Mouse (Mus musculus) forebrain, embryonic 16.5 days (tissue): Measurements from ENCODE around the gene Nr1d1. TPM values are rescaled to one million over a fixed set of nuclear protein-coding genes. Genes with fewer than 3 reads are reported as not detected.
A peak's percentile ranks its signal among the peaks of the same experiment; 100 is the strongest.

Source experiments
- ATAC-seq: fragments of 200-750 bp; cut with Nextera tagmentation; 2 replicates; pipeline ENCODE4 v1.8.0; 2017; ENCODE audit warnings: mild to moderate bottlenecking, moderate library complexity
- H3K27ac ChIP-seq: fragments of 300-500 bp; sonication (generic); 2 replicates; pipeline ENCODE4 v1.5.1; 2014; ENCODE audit warnings: low read length, control low read depth
- H3K27me3 ChIP-seq: fragments of 300-500 bp; sonication (generic); replicated peaks from 2 replicates; pipeline ENCODE4 v1.6.1; 2014; ENCODE audit warnings: low read length; ENCODE audit not compliant: control insufficient read depth, insufficient read depth
- H3K36me3 ChIP-seq: fragments of 300-500 bp; sonication (generic); 2 replicates; pipeline ENCODE4 v1.6.1; 2014; ENCODE audit not compliant: control insufficient read depth, insufficient read depth
- H3K4me1 ChIP-seq: fragments of 300-500 bp; sonication (generic); replicated peaks from 2 replicates; pipeline ENCODE4 v1.6.1; 2014; ENCODE audit warnings: low read length; ENCODE audit not compliant: control insufficient read depth, insufficient read depth
- H3K4me2 ChIP-seq: fragments of 300-500 bp; sonication (generic); 2 replicates; pipeline ENCODE4 v1.6.1; 2014; ENCODE audit warnings: mild to moderate bottlenecking, low read length, control low read depth
- H3K4me3 ChIP-seq: fragments of 300-500 bp; sonication (generic); replicated peaks from 2 replicates; pipeline ENCODE4 v1.5.1; 2014; ENCODE audit warnings: mild to moderate bottlenecking, low read length, control low read depth
- H3K9ac ChIP-seq: fragments of 300-500 bp; sonication (generic); replicated peaks from 2 replicates; pipeline ENCODE4 v1.6.1; 2014; ENCODE audit warnings: low read depth, low read length, control low read depth
- H3K9me3 ChIP-seq: fragments of 300-500 bp; sonication (generic); 2 replicates; pipeline ENCODE4 v1.6.1; 2016; ENCODE audit warnings: low read length; ENCODE audit not compliant: control insufficient read depth
- WGBS: fragments of 180-500 bp; shearing (Covaris S2); extraction: QIAGEN DNeasy Blood & Tissue Kit; methylation state at CpG from one replicate; pipeline ENCODE4 v1.1.7; 2014; 5-methylcytosine and 5-hydroxymethylcytosine counted together
- polyA plus RNA-seq: library from polyadenylated mRNA; unstranded; fragments of >200 nt; fragmentation: Nextera tagmentation; extraction: Ambion mirVana; gene quantifications from 2 replicates; pipeline ENCODE4 v1.2.1, GENCODE M21; 2015

Gene Nr1d1
- polyA plus RNA-seq, 1 experiment from 2014 or later: 4.0 TPM

DNA sequence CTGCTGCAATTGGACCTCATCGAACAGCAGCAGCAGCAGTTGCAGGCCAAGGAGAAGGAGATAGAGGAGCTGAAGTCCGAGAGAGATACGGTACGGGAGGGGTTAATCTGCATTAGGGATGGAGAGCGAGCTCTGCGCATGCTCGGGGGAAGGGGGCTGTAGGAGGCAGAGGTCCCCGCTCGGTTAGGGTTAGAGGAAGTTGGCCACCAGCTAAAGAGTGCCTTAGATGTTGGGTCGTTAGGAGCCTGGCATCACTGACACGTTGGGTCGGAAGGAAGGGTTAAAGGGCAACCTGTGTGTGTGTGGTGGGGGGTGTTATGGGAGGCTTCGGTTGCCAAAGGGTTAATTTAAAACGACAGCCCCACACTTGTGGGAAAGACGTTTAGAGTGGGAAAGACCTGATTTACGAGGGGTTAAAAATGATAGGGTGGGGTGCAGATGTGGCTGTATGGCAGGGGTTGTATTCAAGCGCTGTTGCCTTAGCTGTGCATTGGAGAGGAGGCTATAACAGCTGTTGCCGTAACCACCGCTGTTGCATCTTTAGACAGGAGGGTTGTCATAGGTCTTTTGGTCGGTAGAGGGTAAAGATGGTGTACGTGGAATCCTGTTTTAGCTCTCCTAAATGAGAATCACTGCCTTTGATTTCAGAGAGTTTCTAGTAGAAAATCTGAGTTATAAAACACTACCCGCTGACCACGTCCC is 21.5 kb upstream of the Nr1d1 start:
- peak overlapping the region; percentile 80 for H3K4me2 ChIP-seq
- H3K27me3 ChIP-seq: no peaks in the 10 kb centered on the region
- H3K9ac ChIP-seq: peak overlapping the region; percentile 99
- H3K27ac ChIP-seq: peak overlapping the region; percentile 100
- H3K4me3 ChIP-seq: peak overlapping the region; percentile 94
- 3% methylated on average over 23 of the region's 23 CpGs for WGBS
- peak; percentile 62 for ATAC-seq
- H3K4me1 ChIP-seq: peaks cover 29% of the 10 kb centered on the region
- H3K9me3 ChIP-seq: no peaks in the 10 kb centered on the region
- peaks cover 5% of the 10 kb centered on the region for H3K36me3 ChIP-seq

DNA sequence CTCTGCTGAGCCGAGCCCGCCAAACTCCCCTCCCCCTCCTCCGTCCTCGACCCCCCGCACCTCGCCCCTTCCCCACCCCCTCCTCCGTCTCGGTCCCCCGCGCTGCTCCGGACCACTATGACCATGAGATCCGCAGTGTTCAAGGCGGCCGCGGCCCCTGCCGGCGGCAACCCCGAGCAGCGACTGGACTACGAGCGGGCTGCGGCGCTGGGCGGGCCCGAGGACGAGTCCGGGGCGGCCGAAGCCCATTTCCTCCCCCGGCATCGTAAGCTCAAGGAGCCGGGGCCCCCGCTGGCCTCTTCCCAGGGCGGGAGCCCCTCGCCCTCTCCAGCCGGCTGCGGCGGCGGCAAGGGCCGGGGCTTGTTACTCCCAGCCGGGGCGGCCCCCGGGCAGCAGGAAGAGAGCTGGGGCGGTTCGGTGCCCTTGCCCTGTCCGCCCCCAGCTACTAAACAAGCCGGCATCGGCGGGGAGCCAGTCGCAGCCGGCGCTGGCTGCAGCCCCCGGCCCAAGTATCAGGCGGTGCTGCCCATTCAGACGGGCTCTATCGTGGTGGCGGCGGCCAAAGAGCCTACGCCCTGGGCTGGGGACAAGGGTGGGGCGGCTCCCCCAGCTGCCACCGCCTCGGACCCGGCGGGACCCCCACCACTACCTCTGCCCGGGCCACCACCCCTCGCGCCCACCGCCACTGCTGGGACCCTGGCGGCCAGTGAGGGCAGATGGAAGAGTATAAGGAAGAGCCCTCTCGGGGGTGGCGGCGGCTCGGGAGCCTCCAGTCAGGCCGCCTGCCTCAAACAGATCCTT is 20.8 kb upstream of the Nr1d1 start:
- H3K4me2 ChIP-seq: peak overlapping the region; percentile 80
- H3K4me3 ChIP-seq: peak overlapping the region; percentile 94
- H3K27ac ChIP-seq: peak overlapping the region; percentile 100
- no peaks in the 10 kb centered on the region for H3K27me3 ChIP-seq
- H3K9me3 ChIP-seq: no peaks in the 10 kb centered on the region
- peak overlapping the region; percentile 99 for H3K9ac ChIP-seq
- H3K36me3 ChIP-seq: peaks cover 5% of the 10 kb centered on the region
- WGBS: under 1% methylated on average over 64 of the region's 74 CpGs
- peak; percentile 8 for ATAC-seq
- H3K4me1 ChIP-seq: peaks cover 29% of the 10 kb centered on the region

DNA sequence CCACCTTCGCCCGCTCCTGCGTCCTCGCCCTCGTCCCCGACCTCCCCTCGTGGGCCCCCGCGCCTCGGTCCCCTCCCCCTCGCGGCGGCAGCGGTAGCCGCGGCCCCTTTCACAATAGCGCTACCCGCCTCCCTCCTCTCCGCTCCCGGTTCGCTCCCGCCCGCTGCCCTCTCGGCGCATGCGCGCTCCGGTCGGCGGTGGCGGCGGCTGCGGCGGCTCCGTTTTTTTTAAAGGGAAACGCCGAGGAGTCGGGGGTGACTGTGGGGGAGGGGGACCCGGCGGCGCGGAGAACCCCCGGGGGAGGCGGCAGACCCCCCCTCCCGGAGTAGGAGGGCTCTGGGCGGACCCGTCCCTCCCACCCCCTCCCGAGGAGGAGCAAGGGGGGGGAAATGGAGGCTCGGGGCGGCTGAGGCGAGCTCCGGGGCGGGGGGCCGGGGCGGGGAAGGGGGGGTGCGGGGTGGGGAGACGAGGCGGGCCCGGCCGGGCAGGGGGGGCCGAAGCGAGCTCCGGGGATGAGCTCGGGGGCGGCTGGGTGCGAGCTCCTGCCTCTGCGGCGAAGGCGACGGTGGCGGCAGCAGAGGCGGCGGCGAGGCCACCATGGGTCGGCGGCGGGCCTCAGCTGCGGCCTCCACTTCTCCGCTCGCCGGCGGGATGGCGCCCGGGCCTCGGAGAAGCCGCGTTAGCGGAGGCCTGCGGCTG is 20.0 kb upstream of the Nr1d1 start, which contains the start of gene Msl1:
Gene Msl1 (plus strand): TSS at position 502 of the 699 bp plus-strand sequence.
- peak within 1 kb of the TSS; percentile 99 for H3K9ac ChIP-seq
- WGBS: under 1% methylated on average over 51 of the region's 89 CpGs
- H3K27ac ChIP-seq: peak within 1 kb of the TSS; percentile 100
- H3K9me3 ChIP-seq: no peaks in the 10 kb centered on the region
- H3K36me3 ChIP-seq: peaks cover 3% of the 10 kb centered on the region
- ATAC-seq: peak; percentile 68
- no peaks in the 10 kb centered on the region for H3K27me3 ChIP-seq
- peaks cover 29% of the 10 kb centered on the region for H3K4me1 ChIP-seq
- H3K4me3 ChIP-seq: peak within 1 kb of the TSS; percentile 94
- peak within 1 kb of the TSS; percentile 80 for H3K4me2 ChIP-seq

DNA sequence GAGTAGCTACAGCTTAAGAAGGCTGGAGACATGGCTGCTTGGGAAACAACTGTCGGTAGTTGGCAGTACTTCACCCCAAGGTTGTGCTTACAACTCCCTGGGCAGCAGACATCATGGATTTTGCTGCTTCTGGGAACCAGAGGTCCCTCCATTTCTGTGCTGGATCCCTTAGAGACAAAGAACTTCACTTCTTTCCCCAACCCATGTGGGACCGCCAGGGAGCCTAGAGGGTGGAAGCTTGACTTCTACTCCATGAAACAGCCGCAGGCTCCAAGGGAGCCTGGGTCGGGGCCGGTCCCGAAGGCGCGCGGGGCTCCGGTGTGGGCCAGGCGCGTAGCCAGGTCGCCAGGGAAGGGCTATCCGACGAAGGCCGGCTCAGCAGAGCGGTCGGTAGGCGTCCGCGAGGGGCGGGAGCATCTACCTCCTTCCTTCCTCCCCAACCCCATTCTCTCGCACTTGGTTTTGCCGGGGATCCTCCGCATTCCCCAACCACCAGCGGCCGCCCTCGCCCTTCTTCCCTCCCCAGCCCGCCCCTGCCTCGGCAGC is 19.4 kb upstream of the Nr1d1 start:
- under 1% methylated on average over 28 of the region's 30 CpGs for WGBS

DNA sequence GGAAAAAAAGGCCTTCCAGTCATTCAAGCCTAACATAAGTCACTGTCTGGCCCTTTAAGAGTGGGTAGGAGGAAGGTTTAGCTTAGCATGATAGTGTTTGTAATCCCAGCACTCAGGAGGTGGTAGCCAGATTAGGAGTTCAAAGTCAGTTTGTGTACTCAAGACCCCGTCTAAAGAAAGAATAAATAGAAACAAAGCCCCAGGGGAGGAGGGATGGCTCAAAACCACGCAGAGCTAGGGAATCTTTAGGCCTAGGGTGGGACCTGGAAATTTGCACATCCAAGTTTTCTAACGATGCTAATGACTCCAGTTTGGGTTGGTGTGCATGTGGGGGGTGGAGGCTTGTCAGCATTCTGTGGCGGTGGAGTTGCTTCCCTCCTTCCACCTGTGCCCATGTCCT is 16.9 kb upstream of the Nr1d1 start:
- Histone ChIP-seq H3K4me1 (peaks cover 33% of the 10 kb centered on the region), H3K27ac (no peak overlapping the region), H3K4me2 (no peak overlapping the region), H3K9me3 (no peaks in the 10 kb centered on the region), H3K36me3 (no peaks in the 10 kb centered on the region), H3K27me3 (no peaks in the 10 kb centered on the region), H3K4me3 (no peak overlapping the region), H3K9ac (no peak overlapping the region)
- no peak for ATAC-seq
- 10% methylated on average over 4 of the region's 4 CpGs for WGBS

More for the DNA sequence above, 19.4 kb upstream of the Nr1d1 start:
- Histone ChIP-seq H3K9me3 (no peaks in the 10 kb centered on the region), H3K9ac (peak overlapping the region; percentile 99), H3K4me1 (peaks cover 34% of the 10 kb centered on the region), H3K27me3 (no peaks in the 10 kb centered on the region), H3K36me3 (peaks cover 3% of the 10 kb centered on the region; the same call in 1 of the 2 replicates), H3K27ac (peak overlapping the region; percentile 100), H3K4me3 (peak overlapping the region; percentile 94), H3K4me2 (peak overlapping the region; percentile 66)
- peak; percentile 63 for ATAC-seq

DNA sequence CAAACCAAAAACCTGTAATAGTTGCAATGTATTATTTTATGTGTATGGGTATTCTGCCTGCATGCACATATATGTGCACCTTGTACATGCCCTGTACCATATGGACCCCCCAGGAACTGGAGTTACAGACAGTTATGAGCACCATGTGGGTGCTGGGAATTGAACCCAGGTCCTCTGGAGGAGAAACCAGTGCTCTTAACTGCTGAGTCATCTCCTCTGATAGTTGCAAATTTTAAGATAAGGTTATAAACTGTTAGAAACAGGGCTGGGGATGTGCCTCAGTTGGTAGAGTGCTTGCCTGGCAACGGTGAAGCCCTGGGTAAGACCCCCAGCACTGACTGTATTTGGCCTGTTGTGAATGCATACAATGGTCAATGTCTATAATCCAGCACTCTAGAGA is 16.3 kb upstream of the Nr1d1 start:
- Histone ChIP-seq H3K36me3 (no peaks in the 10 kb centered on the region), H3K9me3 (no peaks in the 10 kb centered on the region), H3K27me3 (no peaks in the 10 kb centered on the region), H3K27ac (no peak overlapping the region), H3K9ac (no peak overlapping the region), H3K4me1 (peaks cover 39% of the 10 kb centered on the region), H3K4me2 (no peak overlapping the region), H3K4me3 (no peak overlapping the region)
- ATAC-seq: no peak
- 81% methylated on average over 1 of the region's 1 CpGs for WGBS

DNA sequence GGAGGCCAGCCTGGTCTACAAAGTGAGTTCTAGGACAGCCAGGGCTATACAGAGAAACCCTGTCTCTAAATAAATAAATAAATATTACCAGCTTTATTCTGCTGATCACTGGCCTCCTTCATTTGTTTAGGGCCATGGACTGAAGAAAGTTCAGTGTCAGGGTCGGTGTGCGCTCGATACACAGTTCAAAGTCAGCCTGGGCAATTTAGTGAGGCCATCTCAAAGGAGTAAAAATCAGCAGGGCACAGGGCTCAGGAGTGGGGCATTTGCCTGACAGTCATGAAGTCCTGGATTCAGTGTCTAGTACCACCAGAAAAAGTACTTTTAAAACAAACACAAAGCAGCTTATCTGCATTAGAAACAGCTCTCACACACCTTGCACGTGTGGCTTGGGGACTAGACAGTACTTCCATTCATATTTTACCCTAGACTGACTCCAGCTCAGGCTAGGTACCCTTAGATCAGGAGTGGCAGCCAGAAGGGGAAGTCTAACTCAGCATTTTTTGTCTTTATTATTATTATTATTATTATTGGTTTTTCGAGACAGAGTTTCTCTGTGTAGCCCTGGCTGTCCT is 15.6 kb upstream of the Nr1d1 start:
- no peak overlapping the region for H3K9ac ChIP-seq
- ATAC-seq: no peak
- H3K4me1 ChIP-seq: peaks cover 46% of the 10 kb centered on the region
- no peak overlapping the region for H3K4me3 ChIP-seq
- 81% methylated on average over 5 of the region's 5 CpGs for WGBS
- H3K27me3 ChIP-seq: no peaks in the 10 kb centered on the region
- H3K27ac ChIP-seq: no peak overlapping the region
- no peaks in the 10 kb centered on the region for H3K9me3 ChIP-seq
- H3K36me3 ChIP-seq: no peaks in the 10 kb centered on the region
- no peak overlapping the region for H3K4me2 ChIP-seq

DNA sequence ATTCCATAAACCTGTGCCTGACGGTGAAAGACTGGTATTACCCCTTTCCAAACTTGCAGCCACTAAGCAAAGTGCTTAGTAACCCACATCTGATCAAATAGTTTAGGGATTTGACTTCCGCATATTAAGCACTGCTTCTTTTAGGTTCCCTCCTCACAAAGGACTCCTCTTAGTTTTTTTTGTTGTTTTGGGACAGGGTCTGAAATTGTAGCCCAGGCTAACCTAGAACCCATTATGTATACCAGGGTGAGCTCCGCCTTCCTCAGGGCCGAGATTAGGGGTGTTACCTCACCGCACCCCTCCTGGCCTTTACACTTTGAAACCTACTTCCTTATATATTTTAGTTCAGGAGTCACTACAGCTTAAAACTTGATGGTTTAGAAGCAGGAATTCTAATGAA is 14.7 kb upstream of the Nr1d1 start:
- peak overlapping the region; percentile 51 for H3K4me3 ChIP-seq
- H3K4me1 ChIP-seq: peaks cover 51% of the 10 kb centered on the region
- H3K9ac ChIP-seq: no peak overlapping the region; the same call in 1 of the 2 replicates
- H3K27me3 ChIP-seq: no peaks in the 10 kb centered on the region
- ATAC-seq: no peak
- no peak overlapping the region for H3K27ac ChIP-seq
- 33% methylated on average over 5 of the region's 5 CpGs for WGBS
- peak overlapping the region; percentile 96 for H3K4me2 ChIP-seq
- H3K9me3 ChIP-seq: no peaks in the 10 kb centered on the region
- H3K36me3 ChIP-seq: no peaks in the 10 kb centered on the region
